Mouse (Mus musculus) layer of hippocampus, postnatal 14 days (tissue): Measurements from ENCODE around the gene Rrn3. TPM values are rescaled to one million over a fixed set of nuclear protein-coding genes. Genes with fewer than 3 reads are reported as not detected.

Experiments used
- DNase-seq, 2 experiments: peaks; one replicate each; pipeline ENCODE4 v3.0.0; 2021 to 2022; ENCODE audit warnings: low spot score in 2 of 2, mixed read lengths in 1 of 2
- microRNA-seq, 2 experiments: library from miRNA; unstranded; fragments of <30 nt; microRNA quantifications; one replicate each; pipeline ENCODE4 v1.2.0; 2021
- total RNA-seq, 2 experiments: library from RNA; stranded (reverse); gene quantifications; 2 replicates each; pipeline ENCODE4 v1.2.3; 2021

Rrn3 gene
- total RNA-seq, 2 experiments from 2014 or later, result 43.5 to 47.5 TPM

GRCm38 (mm10) chr16:13845031-13845430 is 64.5 kb downstream of the Rrn3 start:
- no peak for DNase-seq

GRCm38 (mm10) chr16:13846675-13847074 is 66.2 kb downstream of the Rrn3 start:
- no peak for DNase-seq

- DNase-seq, result no peak
These were observed 67.8 kb downstream of the Rrn3 start for GRCm38 (mm10) chr16:13848310-13848709.

- no peak for DNase-seq
These were observed 70.9 kb downstream of the Rrn3 start for GRCm38 (mm10) chr16:13851446-13851845.

GRCm38 (mm10) chr16:13853886-13854285 is 73.4 kb downstream of the Rrn3 start:
- DNase-seq, result no peak

Small RNAs within 50 kb of the gene (microRNA-seq; reads per million reads assigned to microRNA genes)
- gene Gm27734, result 0 reads per million in 2 experiments

Other genes with a start within 250 kb of the Rrn3 start
- gene Parn, start 112.5 kb upstream of the Rrn3 start, total RNA-seq, result 10 to 100 TPM; 27.7 to 30.8 TPM
- 10 to 100 TPM; 44.9 to 46.0 TPM for gene Bfar, start 108.8 kb upstream of the Rrn3 start, total RNA-seq
- 1 to 10 TPM; 3.1 to 4.2 TPM for gene 3110001I22Rik, start 108.8 kb upstream of the Rrn3 start, total RNA-seq
- gene Pla2g10, start 49.7 kb upstream of the Rrn3 start, total RNA-seq, result not detected
- 10 to 100 TPM; 81.7 to 85.0 TPM for gene Ntan1, start 38.1 kb downstream of the Rrn3 start, total RNA-seq
- gene Pdxdc1, start 122.4 kb downstream of the Rrn3 start, total RNA-seq, result 10 to 100 TPM; 70.4 to 78.1 TPM
- 10 to 100 TPM; 75.7 to 78.4 TPM for gene Mpv17l, start 122.5 kb downstream of the Rrn3 start, total RNA-seq
- gene 2900011O08Rik, start 205.9 kb downstream of the Rrn3 start, total RNA-seq, result 100 to 1,000 TPM; 252 to 262 TPM
- 1 to 10 TPM; 2.2 to 2.5 TPM for gene Ifitm7, start 206.2 kb downstream of the Rrn3 start, total RNA-seq